Mouse (Mus musculus) frontal cortex, postnatal 10 days (tissue): Measurements from ENCODE around the gene Kif18b.

Experiments
- DNase-seq, 2 experiments: peaks; one replicate each; pipeline ENCODE4 v3.0.0; 2022; ENCODE audit warnings: low spot score in 2 of 2, mixed read lengths in 1 of 2

Kif18b gene

GRCm38 (mm10) chr11:102939024-102939675 lies 14.2 kb upstream of the Kif18b start:
- DNase-seq, result no peak

GRCm38 (mm10) chr11:102937529-102938182 lies 12.7 kb upstream of the Kif18b start:
- DNase-seq, result peak in 1 of 2 experiments; percentile 59

GRCm38 (mm10) chr11:102936272-102936671 lies 11.3 kb upstream of the Kif18b start:
- no peak for DNase-seq

- no peak for DNase-seq
Measured at GRCm38 (mm10) chr11:102930672-102931071, 5.7 kb upstream of the Kif18b start.

- DNase-seq, result no peak
Measured at GRCm38 (mm10) chr11:102925351-102925717, 410 bp upstream of the Kif18b start.

GRCm38 (mm10) chr11:102921491-102921890 lies 3.4 kb downstream of the Kif18b start:
- DNase-seq, result no peak

- DNase-seq, result no peak
Measured at GRCm38 (mm10) chr11:102918077-102918476, 6.8 kb downstream of the Kif18b start.

GRCm38 (mm10) chr11:102915380-102915779 lies 9.5 kb downstream of the Kif18b start:
- no peak for DNase-seq

GRCm38 (mm10) chr11:102911376-102911775 lies 13.5 kb downstream of the Kif18b start:
- DNase-seq, result no peak

GRCm38 (mm10) chr11:102903654-102904053 lies 21.3 kb downstream of the Kif18b start:
- no peak for DNase-seq

- no peak for DNase-seq
Measured at GRCm38 (mm10) chr11:102902107-102902506, 22.8 kb downstream of the Kif18b start.

GRCm38 (mm10) chr11:102901199-102901598 lies 23.7 kb downstream of the Kif18b start:
- no peak for DNase-seq

- peak in 1 of 2 experiments; percentile 73 for DNase-seq
Measured at GRCm38 (mm10) chr11:102900763-102901162, 24.2 kb downstream of the Kif18b start, which contains the start of gene Gfap. TSS of gene Gfap (minus strand) at chr11:102900912.

GRCm38 (mm10) chr11:102898408-102898807 lies 26.5 kb downstream of the Kif18b start:
- peak; percentile 49 to 72 for DNase-seq

GRCm38 (mm10) chr11:102896641-102897040 lies 28.3 kb downstream of the Kif18b start:
- no peak for DNase-seq

GRCm38 (mm10) chr11:102895779-102896178 lies 29.1 kb downstream of the Kif18b start:
- no peak for DNase-seq

- no peak for DNase-seq
Measured at GRCm38 (mm10) chr11:102894716-102895115, 30.2 kb downstream of the Kif18b start.

GRCm38 (mm10) chr11:102893015-102893651 lies 31.8 kb downstream of the Kif18b start:
- DNase-seq, result peak in 1 of 2 experiments; percentile 52

GRCm38 (mm10) chr11:102890096-102890495 lies 34.8 kb downstream of the Kif18b start:
- DNase-seq, result no peak

GRCm38 (mm10) chr11:102888135-102888534 lies 36.8 kb downstream of the Kif18b start:
- peak in 1 of 2 experiments; percentile 26 for DNase-seq

GRCm38 (mm10) chr11:102887433-102887832 lies 37.5 kb downstream of the Kif18b start:
- DNase-seq, result no peak

GRCm38 (mm10) chr11:102884616-102885219 lies 40.2 kb downstream of the Kif18b start, which contains the start of gene Fam187a:
TSS of gene Fam187a (plus strand) at chr11:102885169.
- DNase-seq, result no peak
